Mouse (Mus musculus) limb, embryonic 14.5 days (tissue): Measurements from ENCODE around the gene Arap2. TPM values are rescaled to one million over a fixed set of nuclear protein-coding genes. Genes with fewer than 3 reads are reported as not detected.

Experiments
- ATAC-seq: fragments of 200-750 bp; cut with Nextera tagmentation; 2 replicates; pipeline ENCODE4 v1.8.0; 2017; ENCODE audit warnings: low read depth, moderate number of reproducible peaks, moderate TSS enrichment; ENCODE audit not compliant: low FRiP score
- DNase-seq: peaks from one replicate; pipeline ENCODE4 v3.0.0-alpha.2; 2015; ENCODE audit warnings: low spot score
- H3K27ac ChIP-seq: fragments of 300-500 bp; sonication (generic); replicated peaks from 2 replicates; pipeline ENCODE4 v1.5.1; 2014; ENCODE audit warnings: low read depth, mild to moderate bottlenecking, low read length, moderate library complexity, mixed read lengths
- H3K27me3 ChIP-seq: fragments of 300-500 bp; sonication (generic); 2 replicates; pipeline ENCODE4 v1.6.1; 2014; ENCODE audit warnings: low read length, mixed read lengths; ENCODE audit not compliant: control insufficient read depth, insufficient read depth
- H3K36me3 ChIP-seq: fragments of 300-500 bp; sonication (generic); 2 replicates; pipeline ENCODE4 v1.6.1; 2014; ENCODE audit warnings: mild to moderate bottlenecking, low read length, moderate library complexity, mixed read lengths; ENCODE audit not compliant: control insufficient read depth, insufficient read depth
- H3K4me1 ChIP-seq: fragments of 300-500 bp; sonication (generic); 2 replicates; pipeline ENCODE4 v1.6.1; 2014; ENCODE audit warnings: antibody characterized with exemption, low read length, mixed read lengths; ENCODE audit not compliant: control insufficient read depth, insufficient read depth
- H3K4me2 ChIP-seq: fragments of 300-500 bp; sonication (generic); replicated peaks from 2 replicates; pipeline ENCODE4 v1.6.1; 2014; ENCODE audit warnings: low read depth, mild to moderate bottlenecking, low read length, moderate library complexity; ENCODE audit not compliant: severe bottlenecking
- H3K4me3 ChIP-seq: fragments of 300-500 bp; sonication (generic); replicated peaks from 2 replicates; pipeline ENCODE4 v1.5.1; 2014; ENCODE audit warnings: low read length
- H3K9ac ChIP-seq: fragments of 300-500 bp; sonication (generic); 2 replicates; pipeline ENCODE4 v1.6.1; 2014; ENCODE audit warnings: mild to moderate bottlenecking, low read depth, low read length, moderate library complexity; ENCODE audit not compliant: severe bottlenecking
- H3K9me3 ChIP-seq: fragments of 300-500 bp; sonication (generic); 2 replicates; pipeline ENCODE4 v1.6.1; 2016; ENCODE audit warnings: low read length; ENCODE audit not compliant: control insufficient read depth
- POLR2A ChIP-seq: fragments of 200-500 bp; IDR thresholded peaks from 2 replicates; pipeline ENCODE4 v1.8.0; 2012; ENCODE audit warnings: inconsistent platforms, mild to moderate bottlenecking, moderate library complexity, borderline replicate concordance; ENCODE audit not compliant: insufficient read depth, insufficient read length; ENCODE audit errors: extremely low read depth
- WGBS: fragments of 180-500 bp; shearing (Covaris S2); extraction: QIAGEN DNeasy Blood & Tissue Kit; methylation state at CpG from one replicate; pipeline ENCODE4 v1.1.7; 2014; 5-methylcytosine and 5-hydroxymethylcytosine counted together
- polyA plus RNA-seq, 2 experiments: library from polyadenylated mRNA; depleted of rRNA in 1 of 2; stranded (reverse) in 1 of 2; unstranded in 1 of 2; fragments of >200 nt; fragmentation: Nextera tagmentation in 1 of 2; extraction: Ambion mirVana in 1 of 2; gene quantifications; 2 replicates each; pipeline versions ENCODE4 v1.2.1 to v1.2.3; 2012 to 2014

Gene Arap2
- polyA plus RNA-seq, 2 experiments: 2.4 to 8.0 TPM

GRCm38 (mm10) chr5:62683207-62683606 is 82.8 kb downstream of the Arap2 start:
- ATAC-seq (no peak), DNase-seq (no peak)
- Histone ChIP-seq H3K27ac (no peak overlapping the region), H3K9me3 (no peaks in the 10 kb centered on the region), H3K4me3 (no peak overlapping the region), H3K36me3 (no peaks in the 10 kb centered on the region), H3K9ac (no peak overlapping the region), H3K4me2 (no peak overlapping the region), H3K4me1 (no peaks in the 10 kb centered on the region), H3K27me3 (no peaks in the 10 kb centered on the region)
- WGBS: 70% methylated on average over 3 of the region's 3 CpGs
- TF ChIP-seq POLR2A: no peak

GRCm38 (mm10) chr5:62677390-62677789 is 88.6 kb downstream of the Arap2 start:
- Histone ChIP-seq H3K4me1 (no peaks in the 10 kb centered on the region), H3K4me2 (no peak overlapping the region), H3K27me3 (no peaks in the 10 kb centered on the region), H3K36me3 (no peaks in the 10 kb centered on the region), H3K27ac (no peak overlapping the region), H3K9me3 (no peaks in the 10 kb centered on the region), H3K4me3 (no peak overlapping the region), H3K9ac (no peak overlapping the region)
- TF ChIP-seq POLR2A: no peak
- DNase-seq: no peak
- ATAC-seq: no peak
- 85% methylated on average over 7 of the region's 7 CpGs for WGBS

- Histone ChIP-seq H3K4me3 (no peak overlapping the region), H3K9ac (no peak overlapping the region), H3K36me3 (no peaks in the 10 kb centered on the region), H3K4me1 (no peaks in the 10 kb centered on the region), H3K9me3 (no peaks in the 10 kb centered on the region), H3K27me3 (no peaks in the 10 kb centered on the region), H3K4me2 (no peak overlapping the region), H3K27ac (no peak overlapping the region)
- no peak for DNase-seq
- ATAC-seq: no peak
- TF ChIP-seq POLR2A: no peak
- 32% methylated on average over 9 of the region's 9 CpGs for WGBS
Observed at GRCm38 (mm10) chr5:62672736-62673436, 93.1 kb downstream of the Arap2 start.

- Histone ChIP-seq H3K4me1 (no peaks in the 10 kb centered on the region), H3K36me3 (no peaks in the 10 kb centered on the region), H3K27me3 (no peaks in the 10 kb centered on the region), H3K4me3 (no peak overlapping the region), H3K27ac (no peak overlapping the region), H3K4me2 (no peak overlapping the region), H3K9me3 (no peaks in the 10 kb centered on the region), H3K9ac (no peak overlapping the region)
- DNase-seq (no peak), ATAC-seq (no peak)
- no peak for TF ChIP-seq POLR2A
Observed at GRCm38 (mm10) chr5:62665329-62665728, 100.6 kb downstream of the Arap2 start.

- no peaks in the 10 kb centered on the region for H3K4me1 ChIP-seq
- no peaks in the 10 kb centered on the region for H3K36me3 ChIP-seq
- ATAC-seq (no peak), DNase-seq (no peak)
- H3K27me3 ChIP-seq: no peaks in the 10 kb centered on the region
- H3K4me3 ChIP-seq: no peak overlapping the region
- H3K9ac ChIP-seq: no peak overlapping the region
- H3K9me3 ChIP-seq: no peaks in the 10 kb centered on the region
- TF ChIP-seq POLR2A: no peak
- no peak overlapping the region for H3K4me2 ChIP-seq
- H3K27ac ChIP-seq: no peak overlapping the region
- 89% methylated on average over 4 of the region's 4 CpGs for WGBS
Observed at GRCm38 (mm10) chr5:62664847-62665246, 101.1 kb downstream of the Arap2 start.
